Mouse (Mus musculus) lung, postnatal 0 days (tissue): ENCODE measurements around the gene Best1. TPM values are rescaled to one million over a fixed set of nuclear protein-coding genes. Genes with fewer than 3 reads are reported as not detected.

ENCODE experiments used
- ATAC-seq: fragments of 200-750 bp; cut with Nextera tagmentation; 2 replicates; pipeline ENCODE4 v1.8.0; 2017; ENCODE audit warnings: moderate library complexity
- DNase-seq: peaks from one replicate; pipeline ENCODE4 v3.0.0-alpha.2; 2016; ENCODE audit warnings: low spot score
- H3K27ac ChIP-seq: fragments of 300-500 bp; sonication (generic); 2 replicates; pipeline ENCODE4 v1.5.1; 2014; ENCODE audit warnings: antibody characterized with exemption, mild to moderate bottlenecking, low read length, mixed read lengths
- H3K27me3 ChIP-seq: fragments of 300-500 bp; sonication (generic); replicated peaks from 2 replicates; pipeline ENCODE4 v1.6.1; 2014; ENCODE audit warnings: low read length, mixed read lengths; ENCODE audit not compliant: insufficient read depth
- H3K36me3 ChIP-seq: fragments of 300-500 bp; sonication (generic); 2 replicates; pipeline ENCODE4 v1.6.1; 2014; ENCODE audit warnings: low read length, mixed read lengths; ENCODE audit not compliant: insufficient read depth
- H3K4me1 ChIP-seq: fragments of 300-500 bp; sonication (generic); 2 replicates; pipeline ENCODE4 v1.6.1; 2014; ENCODE audit warnings: antibody characterized with exemption, low read depth, low read length, mixed read lengths; ENCODE audit not compliant: insufficient read depth
- H3K4me2 ChIP-seq: fragments of 300-500 bp; sonication (generic); replicated peaks from 2 replicates; pipeline ENCODE4 v1.6.1; 2014; ENCODE audit warnings: low read depth, mild to moderate bottlenecking, low read length, moderate library complexity, mixed read lengths
- H3K4me3 ChIP-seq: fragments of 300-500 bp; sonication (generic); 2 replicates; pipeline ENCODE4 v1.5.1; 2014; ENCODE audit warnings: low read depth, low read length
- H3K9ac ChIP-seq: fragments of 300-500 bp; sonication (generic); replicated peaks from 2 replicates; pipeline ENCODE4 v1.6.1; 2014; ENCODE audit warnings: low read depth, mild to moderate bottlenecking
- H3K9me3 ChIP-seq: fragments of 300-500 bp; sonication (generic); 2 replicates; pipeline ENCODE4 v1.6.1; 2016; ENCODE audit warnings: low read length, mixed read lengths
- CTCF ChIP-seq: IDR thresholded peaks from 2 replicates; pipeline ENCODE4 v1.5.1; 2016; ENCODE audit warnings: antibody characterized with exemption, mild to moderate bottlenecking
- EP300 ChIP-seq: IDR thresholded peaks from 2 replicates; pipeline ENCODE4 v1.6.1; 2016; ENCODE audit warnings: antibody characterized with exemption, mild to moderate bottlenecking, control low read depth
- WGBS: fragments of 180-500 bp; shearing (Covaris S2); extraction: QIAGEN DNeasy Blood & Tissue Kit; methylation state at CpG from one replicate; pipeline ENCODE4 v1.1.7; 2014; 5-methylcytosine and 5-hydroxymethylcytosine counted together
- polyA plus RNA-seq: library from polyadenylated mRNA; unstranded; fragments of >200 nt; fragmentation: Nextera tagmentation; extraction: Ambion mirVana; gene quantifications from 2 replicates; pipeline ENCODE4 v1.2.1, GENCODE M21; 2015

The Best1 gene
- polyA plus RNA-seq, 1 experiment from 2014 or later = 2.3 TPM

DNA sequence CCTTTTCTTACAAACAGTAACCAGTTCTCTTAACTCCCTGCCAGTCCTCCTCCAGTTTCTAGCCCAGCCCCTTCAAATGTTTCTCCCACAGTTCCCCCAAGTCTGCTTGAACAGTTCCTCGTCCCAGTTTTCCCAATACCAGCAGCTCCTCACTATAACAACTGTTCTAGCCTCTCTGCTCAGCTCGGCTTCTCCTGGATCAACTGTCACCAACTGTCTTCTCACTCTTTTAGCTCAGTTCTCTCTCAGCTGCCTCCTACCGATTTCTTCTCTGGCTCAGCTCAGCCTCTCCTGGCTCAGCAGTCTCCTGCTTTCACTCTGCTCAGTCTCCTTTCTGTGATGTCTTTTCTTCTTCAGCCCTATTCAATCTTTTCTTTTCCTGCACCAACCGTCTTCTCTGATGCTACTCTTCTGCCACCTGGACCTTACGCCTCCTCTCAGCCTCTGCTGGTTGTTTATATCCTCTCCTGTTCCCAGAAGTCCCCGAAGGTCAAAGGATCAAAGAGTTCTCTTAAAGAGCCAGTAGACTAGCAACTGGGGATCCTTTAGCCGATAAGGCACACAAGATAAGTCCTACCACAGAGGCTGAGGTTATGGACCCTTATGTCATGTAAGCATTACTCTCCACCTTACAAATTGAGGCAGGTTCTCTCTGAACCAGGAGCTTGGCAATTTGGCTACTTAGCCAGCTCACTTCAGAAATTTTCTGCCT is 37.1 kb downstream of the Best1 start:
- H3K9me3 ChIP-seq = no peaks in the 10 kb centered on the region
- ATAC-seq = no peak

DNA sequence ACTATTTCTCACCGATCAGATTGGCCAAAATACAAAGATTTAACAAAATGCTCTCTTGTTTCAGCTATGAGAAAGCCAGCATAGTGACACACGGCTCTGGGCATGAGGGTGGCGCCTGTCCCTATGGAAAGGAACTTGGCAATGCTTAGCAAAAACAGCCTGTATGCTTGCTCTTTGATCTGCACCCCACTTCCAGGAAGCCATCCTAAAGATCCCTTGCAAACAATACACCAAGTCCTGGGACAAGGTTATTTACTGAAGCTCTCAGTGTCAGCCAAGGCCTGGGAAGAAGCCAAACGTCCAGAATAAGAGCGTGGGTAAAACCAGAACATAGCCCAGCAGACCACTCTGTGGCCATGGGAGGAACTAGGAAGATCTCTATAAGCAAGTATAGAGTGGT is 40.7 kb downstream of the Best1 start:
- H3K36me3 ChIP-seq = no peaks in the 10 kb centered on the region
- H3K4me2 ChIP-seq = no peak overlapping the region
- no peak overlapping the region for H3K27ac ChIP-seq
- 41% methylated on average over 5 of the region's 5 CpGs for WGBS
- no peak overlapping the region for H3K4me3 ChIP-seq
- H3K4me1 ChIP-seq = no peaks in the 10 kb centered on the region
- TF ChIP-seq CTCF = no peak
- TF ChIP-seq EP300 = peak; percentile 89
- DNase-seq (peak; percentile 26), ATAC-seq (peak; percentile 61)
- no peaks in the 10 kb centered on the region for H3K27me3 ChIP-seq
- H3K9me3 ChIP-seq = no peaks in the 10 kb centered on the region
- H3K9ac ChIP-seq = no peak overlapping the region

More for the DNA sequence above, 37.1 kb downstream of the Best1 start:
- Histone ChIP-seq H3K36me3 (no peaks in the 10 kb centered on the region), H3K4me2 (no peak overlapping the region), H3K27me3 (no peaks in the 10 kb centered on the region), H3K4me1 (no peaks in the 10 kb centered on the region), H3K27ac (no peak overlapping the region), H3K9ac (no peak overlapping the region), H3K4me3 (no peak overlapping the region)
- DNase-seq = no peak
- WGBS = 19% methylated on average over 7 of the region's 7 CpGs
- no peak for TF ChIP-seq EP300
- no peak; the same call in 1 of the 2 replicates for TF ChIP-seq CTCF

GRCm38 (mm10) chr19:9957965-9958364 is 43.5 kb downstream of the Best1 start:
- peaks cover 13% of the 10 kb centered on the region; the same call in 1 of the 2 replicates for H3K4me1 ChIP-seq
- TF ChIP-seq EP300 = no peak
- no peak for TF ChIP-seq CTCF
- no peak for DNase-seq
- H3K27me3 ChIP-seq = no peaks in the 10 kb centered on the region
- no peak overlapping the region for H3K9ac ChIP-seq
- no peak overlapping the region for H3K4me3 ChIP-seq
- no peak overlapping the region for H3K27ac ChIP-seq
- H3K4me2 ChIP-seq = no peak overlapping the region
- 85% methylated on average over 5 of the region's 5 CpGs for WGBS
- no peaks in the 10 kb centered on the region for H3K9me3 ChIP-seq
- ATAC-seq = no peak
- H3K36me3 ChIP-seq = no peaks in the 10 kb centered on the region

GRCm38 (mm10) chr19:9956624-9957388 is 44.6 kb downstream of the Best1 start:
- ATAC-seq (no peak), DNase-seq (no peak)
- no peak overlapping the region for H3K9ac ChIP-seq
- H3K27ac ChIP-seq = no peak overlapping the region
- no peaks in the 10 kb centered on the region for H3K9me3 ChIP-seq
- no peaks in the 10 kb centered on the region for H3K36me3 ChIP-seq
- H3K4me1 ChIP-seq = peaks cover 13% of the 10 kb centered on the region; the same call in 1 of the 2 replicates
- no peaks in the 10 kb centered on the region for H3K27me3 ChIP-seq
- H3K4me3 ChIP-seq = no peak overlapping the region
- no peak for TF ChIP-seq CTCF
- TF ChIP-seq EP300 = no peak
- WGBS = 65% methylated on average over 4 of the region's 4 CpGs
- no peak overlapping the region for H3K4me2 ChIP-seq

- DNase-seq (no peak), ATAC-seq (no peak)
- Histone ChIP-seq H3K4me1 (peaks cover 13% of the 10 kb centered on the region; the same call in 1 of the 2 replicates), H3K27ac (peak overlapping the region; percentile 99), H3K36me3 (no peaks in the 10 kb centered on the region), H3K9me3 (no peaks in the 10 kb centered on the region), H3K9ac (peak overlapping the region; percentile 51; the same call in 1 of the 2 replicates), H3K27me3 (no peaks in the 10 kb centered on the region), H3K4me3 (no peak overlapping the region), H3K4me2 (peak overlapping the region; percentile 52)
- TF ChIP-seq EP300 (no peak), CTCF (no peak)
- 32% methylated on average over 1 of the region's 1 CpGs for WGBS
Observed at GRCm38 (mm10) chr19:9955438-9955837, 46.0 kb downstream of the Best1 start.

DNA sequence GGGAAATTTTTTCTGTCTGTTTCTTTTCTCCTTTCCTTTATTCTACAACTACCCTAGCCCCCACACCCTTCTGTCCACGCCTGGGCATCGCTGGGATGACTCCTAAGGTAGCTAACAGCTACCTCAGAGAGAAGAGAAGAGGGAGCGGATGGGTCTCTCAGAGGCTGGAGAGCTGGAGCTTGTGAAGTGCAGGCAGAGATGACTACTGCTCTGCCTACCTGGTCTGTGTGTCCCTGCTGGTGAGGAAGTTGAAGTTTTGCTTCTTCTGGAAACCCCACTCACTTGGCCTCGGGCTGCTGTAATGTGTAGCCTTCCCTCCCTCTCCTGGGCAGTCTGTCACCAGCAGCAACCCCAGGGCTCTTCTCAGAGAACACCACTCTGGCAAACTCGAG is 46.6 kb downstream of the Best1 start:
- peak; percentile 77 for ATAC-seq
- H3K9ac ChIP-seq = peak overlapping the region; percentile 51
- TF ChIP-seq EP300 (no peak), CTCF (peak; percentile 44; the same call in 1 of the 2 replicates)
- 18% methylated on average over 5 of the region's 5 CpGs for WGBS
- H3K4me2 ChIP-seq = peak overlapping the region; percentile 52
- no peaks in the 10 kb centered on the region for H3K27me3 ChIP-seq
- DNase-seq = peak; percentile 82
- peak overlapping the region; percentile 26; the same call in 1 of the 2 replicates for H3K4me3 ChIP-seq
- H3K4me1 ChIP-seq = peaks cover 13% of the 10 kb centered on the region; the same call in 1 of the 2 replicates
- no peaks in the 10 kb centered on the region for H3K9me3 ChIP-seq
- no peaks in the 10 kb centered on the region for H3K36me3 ChIP-seq
- peak overlapping the region; percentile 99 for H3K27ac ChIP-seq
